15 mouse cellular contexts compared by ENCODE assay signal in the genomic region with DNA sequence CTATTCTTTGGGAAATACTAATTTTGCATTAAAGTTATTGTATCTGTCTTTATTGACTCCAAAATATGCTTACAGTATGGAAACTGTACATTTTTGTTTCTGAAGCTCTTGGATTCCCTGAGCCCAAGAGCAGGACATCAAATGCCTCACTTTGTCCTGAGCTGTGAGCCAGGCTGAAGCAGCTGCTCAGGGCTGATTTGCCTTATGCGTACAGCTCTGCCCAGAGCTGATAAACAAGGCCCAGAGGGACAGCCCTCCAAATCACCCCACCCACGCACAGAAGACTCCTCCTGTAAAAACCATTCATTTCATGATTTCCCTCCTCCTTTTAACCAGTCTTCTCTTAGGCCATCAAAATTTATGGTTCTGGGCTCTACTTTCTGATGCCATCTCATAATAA. TPM values are rescaled to one million over a fixed set of nuclear protein-coding genes. Genes with fewer than 3 reads are reported as not detected.
A peak's percentile ranks its signal among the peaks of the same experiment; 100 is the strongest.
DNase-seq lines count a peak whose midpoint lies in the region; ATAC-seq and TF ChIP-seq lines count a peak whose summit lies in the region.
"Had no signal": no experiment of that assay in that cellular context is flagged by ENCODE, and none has a peak within 500 bp of the region (broad histone marks: within the 10 kb centered on the region; RNA-seq: fewer than 3 reads in every experiment).

No protein-coding gene starts in this region.

- 49% methylated on average over 2 of the region's 2 CpGs for WGBS in hindbrain, embryonic 12.5 days
- 44% methylated on average over 2 of the region's 2 CpGs for WGBS in hindbrain, embryonic 14.5 days
- 25% methylated on average over 2 of the region's 2 CpGs for WGBS in heart, embryonic 11.5 days (ENCODE audit: insufficient replicate concordance)

- H3K9me3 ChIP-seq in hindbrain, embryonic 12.5 days (replicated peaks): no peaks in the 10 kb centered on the region
- no peaks in the 10 kb centered on the region for H3K9me3 ChIP-seq in hindbrain, embryonic 14.5 days (ENCODE audit: control insufficient read depth, low read length)
- H3K9me3 ChIP-seq in heart, embryonic 11.5 days (replicated peaks; ENCODE audit: control insufficient read depth, low read length): no peaks in the 10 kb centered on the region
- H3K9me3 ChIP-seq: midbrain, embryonic 15.5 days had no signal

- no peaks in the 10 kb centered on the region for H3K4me1 ChIP-seq in hindbrain, embryonic 12.5 days
- no peaks in the 10 kb centered on the region for H3K4me1 ChIP-seq in hindbrain, embryonic 14.5 days (replicated peaks; ENCODE audit: control insufficient read depth, insufficient read depth, low read length)
- H3K4me1 ChIP-seq in heart, embryonic 11.5 days (ENCODE audit: control insufficient read depth, insufficient read depth, low read length): no peaks in the 10 kb centered on the region
- H3K4me1 ChIP-seq: midbrain, embryonic 15.5 days had no signal

- no peak for DNase-seq in hindbrain, embryonic 14.5 days (ENCODE audit: low spot score)
- DNase-seq in brain, embryonic 14.5 days (ENCODE audit: low read depth): peak; percentile 14
- DNase-seq in B cell, adult 2 months: no peak
- DNase-seq in kidney, postnatal 25 days: no peak
- DNase-seq in cerebellum, postnatal 4 days (ENCODE audit: low spot score in 2 of 2): no peak
- DNase-seq: left cerebral cortex, postnatal 4 days; retina, postnatal 1 day; thymus, postnatal 36 days had no signal

- H3K4me3 ChIP-seq in hindbrain, embryonic 12.5 days: no peak overlapping the region
- H3K4me3 ChIP-seq in hindbrain, embryonic 14.5 days (replicated peaks; ENCODE audit: low read length): no peak overlapping the region
- peak overlapping the region; percentile 10; the same call in 1 of the 2 replicates for H3K4me3 ChIP-seq in heart, embryonic 11.5 days (ENCODE audit: low read depth, low read length)
- H3K4me3 ChIP-seq: midbrain, embryonic 15.5 days had no signal

- TF ChIP-seq CTCF in brain, embryonic 14.5 days (IDR thresholded peaks at IDR 0.05; ENCODE audit: borderline replicate concordance, extremely low read depth, insufficient read depth, insufficient read length): no peak

- peak; percentile 66 for ATAC-seq in hindbrain, embryonic 12.5 days (ENCODE audit: low FRiP score)
- ATAC-seq in hindbrain, embryonic 14.5 days (ENCODE audit: low FRiP score): no peak
- ATAC-seq in heart, embryonic 11.5 days (replicated peaks; ENCODE audit: insufficient number of reproducible peaks, low FRiP score, low TSS enrichment): peak; percentile 93
- ATAC-seq in megakaryocyte, adult 5-6 weeks (ENCODE audit: poor library complexity, severe bottlenecking): peak; percentile 76
- ATAC-seq: midbrain, embryonic 15.5 days had no signal

- no peaks in the 10 kb centered on the region for H3K36me3 ChIP-seq in hindbrain, embryonic 12.5 days
- no peaks in the 10 kb centered on the region for H3K36me3 ChIP-seq in hindbrain, embryonic 14.5 days (replicated peaks; ENCODE audit: control insufficient read depth, insufficient read depth)
- H3K36me3 ChIP-seq in heart, embryonic 11.5 days (ENCODE audit: control insufficient read depth, insufficient read depth, low read length): no peaks in the 10 kb centered on the region
- H3K36me3 ChIP-seq: midbrain, embryonic 15.5 days had no signal

- no peak overlapping the region for H3K27ac ChIP-seq in hindbrain, embryonic 12.5 days
- H3K27ac ChIP-seq in hindbrain, embryonic 14.5 days: no peak overlapping the region
- peak overlapping the region; percentile 84; the same call in 1 of the 2 replicates for H3K27ac ChIP-seq in heart, embryonic 11.5 days (ENCODE audit: low read depth, low read length)
- H3K27ac ChIP-seq: midbrain, embryonic 15.5 days had no signal

- no peak overlapping the region for H3K9ac ChIP-seq in hindbrain, embryonic 12.5 days
- H3K9ac ChIP-seq in hindbrain, embryonic 14.5 days: no peak overlapping the region
- no peak overlapping the region for H3K9ac ChIP-seq in heart, embryonic 11.5 days (ENCODE audit: low read depth, low read length)
- H3K9ac ChIP-seq: midbrain, embryonic 15.5 days had no signal

- TF ChIP-seq POLR2A in brain, embryonic 14.5 days (IDR thresholded peaks at IDR 0.05; ENCODE audit: borderline replicate concordance, extremely low read depth, insufficient read depth, insufficient read length, poor library complexity, severe bottlenecking): no peak

- H3K27me3 ChIP-seq in hindbrain, embryonic 12.5 days: no peaks in the 10 kb centered on the region
- H3K27me3 ChIP-seq in hindbrain, embryonic 14.5 days (ENCODE audit: control insufficient read depth, insufficient read depth, low read length): no peaks in the 10 kb centered on the region
- no peaks in the 10 kb centered on the region for H3K27me3 ChIP-seq in heart, embryonic 11.5 days (ENCODE audit: control insufficient read depth, insufficient read depth, low read length)
- H3K27me3 ChIP-seq: midbrain, embryonic 15.5 days had no signal

- H3K4me2 ChIP-seq in hindbrain, embryonic 12.5 days (replicated peaks): no peak overlapping the region
- no peak overlapping the region for H3K4me2 ChIP-seq in hindbrain, embryonic 14.5 days (replicated peaks)
- peak overlapping the region; percentile 43; the same call in 1 of the 2 replicates for H3K4me2 ChIP-seq in heart, embryonic 11.5 days
- H3K4me2 ChIP-seq: midbrain, embryonic 15.5 days had no signal

RNA-seq across cellular contexts. Expression of a gene that starts 1.0 kb away (rescaled TPM):
- polyA plus RNA-seq in hindbrain, embryonic 12.5 days (2016; fragmentation: Nextera tagmentation; extraction: Ambion mirVana): 1.5 and 1.7 TPM in 2 replicates
- polyA plus RNA-seq in hindbrain, embryonic 14.5 days (2014; fragmentation: Nextera tagmentation; extraction: Ambion mirVana): 0.12 and 0.37 TPM in 2 replicates
- polyA plus RNA-seq in brain, embryonic 14.5 days (2012; rRNA removed): 0.03 and 0.11 TPM in 2 replicates
- 9.3 and 11.2 TPM in 2 replicates for polyA plus RNA-seq in heart, embryonic 11.5 days (2014; fragmentation: Nextera tagmentation; extraction: Ambion mirVana)
- total RNA-seq in megakaryocyte, adult 5-6 weeks (2015): 1.1 and 1.3 TPM in 2 replicates
- 2.7 and 5.9 TPM in 2 replicates for total RNA-seq in megakaryocyte, adult 5-6 weeks (2017)

RNA-seq across cellular contexts. Expression of a gene that starts 16.1 kb away (rescaled TPM):
- not detected in 2 replicates for polyA plus RNA-seq in hindbrain, embryonic 12.5 days (2016; fragmentation: Nextera tagmentation; extraction: Ambion mirVana)
- not detected in 2 replicates for polyA plus RNA-seq in hindbrain, embryonic 14.5 days (2014; fragmentation: Nextera tagmentation; extraction: Ambion mirVana)
- not detected in 2 replicates for polyA plus RNA-seq in brain, embryonic 14.5 days (2012; rRNA removed)
- polyA plus RNA-seq in heart, embryonic 11.5 days (2014; fragmentation: Nextera tagmentation; extraction: Ambion mirVana): 0.28 and 0.36 TPM in 2 replicates
- total RNA-seq in megakaryocyte, adult 5-6 weeks (2015): not detected in 2 replicates
- not detected in 2 replicates for total RNA-seq in megakaryocyte, adult 5-6 weeks (2017)
- total RNA-seq: granulocyte monocyte progenitor cell, adult 5-6 weeks; left cerebral cortex, postnatal 4 days had no signal
- polyA plus RNA-seq: embryonic facial prominence, embryonic 14.5 days; kidney, embryonic 14.5 days; midbrain, embryonic 15.5 days had no signal

RNA-seq across cellular contexts. Expression of a gene that starts 40.2 kb away (rescaled TPM):
- polyA plus RNA-seq in hindbrain, embryonic 12.5 days (2016; fragmentation: Nextera tagmentation; extraction: Ambion mirVana): not detected in 2 replicates
- polyA plus RNA-seq in hindbrain, embryonic 14.5 days (2014; fragmentation: Nextera tagmentation; extraction: Ambion mirVana): not detected in 2 replicates
- polyA plus RNA-seq in brain, embryonic 14.5 days (2012; rRNA removed): not detected in 2 replicates
- polyA plus RNA-seq in heart, embryonic 11.5 days (2014; fragmentation: Nextera tagmentation; extraction: Ambion mirVana): not detected in 2 replicates
- total RNA-seq in megakaryocyte, adult 5-6 weeks (2015): not detected in 2 replicates
- not detected in 2 replicates for total RNA-seq in megakaryocyte, adult 5-6 weeks (2017)
- total RNA-seq: granulocyte monocyte progenitor cell, adult 5-6 weeks; left cerebral cortex, postnatal 4 days had no signal
- polyA plus RNA-seq: embryonic facial prominence, embryonic 14.5 days; kidney, embryonic 14.5 days; midbrain, embryonic 15.5 days had no signal

RNA-seq across cellular contexts. Expression of a gene that starts 50.6 kb away (rescaled TPM):
- polyA plus RNA-seq in hindbrain, embryonic 12.5 days (2016; fragmentation: Nextera tagmentation; extraction: Ambion mirVana): not detected in 2 replicates
- polyA plus RNA-seq in hindbrain, embryonic 14.5 days (2014; fragmentation: Nextera tagmentation; extraction: Ambion mirVana): not detected in 2 replicates
- not detected in 2 replicates for polyA plus RNA-seq in brain, embryonic 14.5 days (2012; rRNA removed)
- polyA plus RNA-seq in heart, embryonic 11.5 days (2014; fragmentation: Nextera tagmentation; extraction: Ambion mirVana): not detected in 2 replicates
- not detected in 2 replicates for total RNA-seq in megakaryocyte, adult 5-6 weeks (2015)
- total RNA-seq in megakaryocyte, adult 5-6 weeks (2017): not detected in 2 replicates
- total RNA-seq: granulocyte monocyte progenitor cell, adult 5-6 weeks; left cerebral cortex, postnatal 4 days had no signal
- polyA plus RNA-seq: kidney, embryonic 14.5 days; midbrain, embryonic 15.5 days had no signal
